Mouse (Mus musculus): Measurements from ENCODE around the gene Plpp3. TPM values are rescaled to one million over a fixed set of nuclear protein-coding genes. Genes with fewer than 3 reads are reported as not detected.
A peak's percentile ranks its signal among the peaks of the same experiment; 100 is the strongest.

Plpp3 gene
- polyA plus RNA-seq, 1 experiment, result 58.9 TPM

- TF ChIP-seq CTCF (IDR thresholded peaks at IDR 0.05; ENCODE audit: borderline replicate concordance, extremely low read depth, insufficient read depth, insufficient read length) (no peak), POLR2A (IDR thresholded peaks at IDR 0.05; ENCODE audit: borderline replicate concordance, extremely low read depth, insufficient read depth, insufficient read length, poor library complexity, severe bottlenecking) (no peak)
- DNase-seq (ENCODE audit: low read depth), result no peak
Observed at GRCm38 (mm10) chr4:105195256-105195655, 38.1 kb downstream of the Plpp3 start.

GRCm38 (mm10) chr4:105196099-105196498 lies 39.0 kb downstream of the Plpp3 start:
- no peak for TF ChIP-seq POLR2A (IDR thresholded peaks at IDR 0.05; ENCODE audit: borderline replicate concordance, extremely low read depth, insufficient read depth, insufficient read length, poor library complexity, severe bottlenecking)
- no peak for DNase-seq (ENCODE audit: low read depth)

GRCm38 (mm10) chr4:105196993-105197765 lies 40.0 kb downstream of the Plpp3 start:
- DNase-seq (ENCODE audit: low read depth), result peak; percentile 57
- TF ChIP-seq POLR2A (IDR thresholded peaks at IDR 0.05; ENCODE audit: borderline replicate concordance, extremely low read depth, insufficient read depth, insufficient read length, poor library complexity, severe bottlenecking) (no peak), CTCF (IDR thresholded peaks at IDR 0.05; ENCODE audit: borderline replicate concordance, extremely low read depth, insufficient read depth, insufficient read length) (no peak)

- TF ChIP-seq POLR2A (IDR thresholded peaks at IDR 0.05; ENCODE audit: borderline replicate concordance, extremely low read depth, insufficient read depth, insufficient read length, poor library complexity, severe bottlenecking), result no peak
- TF ChIP-seq CTCF (IDR thresholded peaks at IDR 0.05; ENCODE audit: borderline replicate concordance, extremely low read depth, insufficient read depth, insufficient read length), result no peak
Observed at GRCm38 (mm10) chr4:105198696-105199095, 41.5 kb downstream of the Plpp3 start.

GRCm38 (mm10) chr4:105199345-105199744 lies 42.2 kb downstream of the Plpp3 start:
- TF ChIP-seq CTCF (IDR thresholded peaks at IDR 0.05; ENCODE audit: borderline replicate concordance, extremely low read depth, insufficient read depth, insufficient read length), result no peak
- TF ChIP-seq POLR2A (IDR thresholded peaks at IDR 0.05; ENCODE audit: borderline replicate concordance, extremely low read depth, insufficient read depth, insufficient read length, poor library complexity, severe bottlenecking), result no peak
- no peak for DNase-seq (ENCODE audit: low read depth)

More at GRCm38 (mm10) chr4:105198696-105199095, 41.5 kb downstream of the Plpp3 start:
- no peak for DNase-seq (ENCODE audit: low read depth)

- DNase-seq (ENCODE audit: low read depth), result peak; percentile 77
- TF ChIP-seq CTCF (IDR thresholded peaks at IDR 0.05; ENCODE audit: borderline replicate concordance, extremely low read depth, insufficient read depth, insufficient read length) (no peak), POLR2A (IDR thresholded peaks at IDR 0.05; ENCODE audit: borderline replicate concordance, extremely low read depth, insufficient read depth, insufficient read length, poor library complexity, severe bottlenecking) (no peak)
Observed at GRCm38 (mm10) chr4:105200624-105201524, 43.7 kb downstream of the Plpp3 start.

- no peak for TF ChIP-seq POLR2A (IDR thresholded peaks at IDR 0.05; ENCODE audit: borderline replicate concordance, extremely low read depth, insufficient read depth, insufficient read length, poor library complexity, severe bottlenecking)
- TF ChIP-seq CTCF (IDR thresholded peaks at IDR 0.05; ENCODE audit: borderline replicate concordance, extremely low read depth, insufficient read depth, insufficient read length), result no peak
- no peak for DNase-seq (ENCODE audit: low read depth)
Observed at GRCm38 (mm10) chr4:105202439-105202838, 45.3 kb downstream of the Plpp3 start.

GRCm38 (mm10) chr4:105203303-105203761 lies 46.2 kb downstream of the Plpp3 start:
- peak; percentile 80 for DNase-seq (ENCODE audit: low read depth)
- TF ChIP-seq CTCF (IDR thresholded peaks at IDR 0.05; ENCODE audit: borderline replicate concordance, extremely low read depth, insufficient read depth, insufficient read length), result no peak
- no peak for TF ChIP-seq POLR2A (IDR thresholded peaks at IDR 0.05; ENCODE audit: borderline replicate concordance, extremely low read depth, insufficient read depth, insufficient read length, poor library complexity, severe bottlenecking)

- TF ChIP-seq CTCF (IDR thresholded peaks at IDR 0.05; ENCODE audit: borderline replicate concordance, extremely low read depth, insufficient read depth, insufficient read length) (no peak), POLR2A (IDR thresholded peaks at IDR 0.05; ENCODE audit: borderline replicate concordance, extremely low read depth, insufficient read depth, insufficient read length, poor library complexity, severe bottlenecking) (no peak)
- DNase-seq (ENCODE audit: low read depth), result no peak
Observed at GRCm38 (mm10) chr4:105204071-105204470, 46.9 kb downstream of the Plpp3 start.

GRCm38 (mm10) chr4:105205045-105205851 lies 48.1 kb downstream of the Plpp3 start:
- TF ChIP-seq POLR2A (IDR thresholded peaks at IDR 0.05; ENCODE audit: borderline replicate concordance, extremely low read depth, insufficient read depth, insufficient read length, poor library complexity, severe bottlenecking) (no peak), CTCF (IDR thresholded peaks at IDR 0.05; ENCODE audit: borderline replicate concordance, extremely low read depth, insufficient read depth, insufficient read length) (no peak)

GRCm38 (mm10) chr4:105206102-105206501 lies 49.0 kb downstream of the Plpp3 start:
- DNase-seq (ENCODE audit: low read depth), result no peak
- TF ChIP-seq CTCF (IDR thresholded peaks at IDR 0.05; ENCODE audit: borderline replicate concordance, extremely low read depth, insufficient read depth, insufficient read length), result no peak
- no peak for TF ChIP-seq POLR2A (IDR thresholded peaks at IDR 0.05; ENCODE audit: borderline replicate concordance, extremely low read depth, insufficient read depth, insufficient read length, poor library complexity, severe bottlenecking)

More at GRCm38 (mm10) chr4:105205045-105205851, 48.1 kb downstream of the Plpp3 start:
- peak; percentile 67 for DNase-seq (ENCODE audit: low read depth)

All from brain, embryonic 14.5 days (tissue).